Mouse (Mus musculus) intestine, embryonic 14.5 days (tissue): ENCODE data around the gene Efcab5. TPM values are rescaled to one million over a fixed set of nuclear protein-coding genes. Genes with fewer than 3 reads are reported as not detected.

Experiments used
- ATAC-seq: fragments of 200-750 bp; cut with Nextera tagmentation; replicated peaks from 2 replicates; pipeline ENCODE4 v1.8.0; 2017; ENCODE audit warnings: low read depth, moderate number of reproducible peaks, moderate TSS enrichment, moderate library complexity; ENCODE audit not compliant: low FRiP score, low TSS enrichment
- DNase-seq: peaks from one replicate; pipeline ENCODE4 v3.0.0-alpha.2; 2018; ENCODE audit warnings: low spot score
- H3K27ac ChIP-seq: fragments of 300-500 bp; sonication (generic); 2 replicates; pipeline ENCODE4 v1.5.1; 2014; ENCODE audit warnings: low read depth, mild to moderate bottlenecking, control low read depth
- H3K27me3 ChIP-seq: fragments of 300-500 bp; sonication (generic); replicated peaks from 2 replicates; pipeline ENCODE4 v1.6.1; 2014; ENCODE audit warnings: low read length, control low read depth; ENCODE audit not compliant: control insufficient read depth, insufficient read depth
- H3K36me3 ChIP-seq: fragments of 300-500 bp; sonication (generic); 2 replicates; pipeline ENCODE4 v1.6.1; 2014; ENCODE audit warnings: low read length, control low read depth; ENCODE audit not compliant: control insufficient read depth, insufficient read depth
- H3K4me1 ChIP-seq: fragments of 300-500 bp; sonication (generic); replicated peaks from 2 replicates; pipeline ENCODE4 v1.6.1; 2014; ENCODE audit warnings: low read length, control low read depth, mixed read lengths; ENCODE audit not compliant: control insufficient read depth, insufficient read depth
- H3K4me2 ChIP-seq: fragments of 300-500 bp; sonication (generic); 2 replicates; pipeline ENCODE4 v1.6.1; 2014; ENCODE audit warnings: low read length
- H3K4me3 ChIP-seq: fragments of 300-500 bp; sonication (generic); 2 replicates; pipeline ENCODE4 v1.5.1; 2014; ENCODE audit warnings: low read depth, low read length, control low read depth, mixed read lengths
- H3K9ac ChIP-seq: fragments of 300-500 bp; sonication (generic); 2 replicates; pipeline ENCODE4 v1.6.1; 2014; ENCODE audit warnings: mild to moderate bottlenecking, low read length
- H3K9me3 ChIP-seq: fragments of 300-500 bp; sonication (generic); 2 replicates; pipeline ENCODE4 v1.6.1; 2016; ENCODE audit warnings: low read length, control low read depth; ENCODE audit not compliant: control insufficient read depth
- WGBS: fragments of 180-500 bp; shearing (Covaris S2); extraction: QIAGEN DNeasy Blood & Tissue Kit; methylation state at CpG from one replicate; pipeline ENCODE4 v1.1.7; 2014; 5-methylcytosine and 5-hydroxymethylcytosine counted together
- polyA plus RNA-seq: library from polyadenylated mRNA; unstranded; fragments of >200 nt; fragmentation: Nextera tagmentation; extraction: Ambion mirVana; gene quantifications from 2 replicates; pipeline ENCODE4 v1.2.1, GENCODE M21; 2014

Gene Efcab5
- polyA plus RNA-seq = 0.28 and 0.58 TPM in 2 replicates

GRCm38 (mm10) chr11:77188868-77189267 lies at the start of gene Efcab5:
Efcab5 (minus strand) TSS chr11:77188968.
- no peak within 1 kb of the TSS for H3K4me2 ChIP-seq
- ATAC-seq (no peak), DNase-seq (no peak)

DNA sequence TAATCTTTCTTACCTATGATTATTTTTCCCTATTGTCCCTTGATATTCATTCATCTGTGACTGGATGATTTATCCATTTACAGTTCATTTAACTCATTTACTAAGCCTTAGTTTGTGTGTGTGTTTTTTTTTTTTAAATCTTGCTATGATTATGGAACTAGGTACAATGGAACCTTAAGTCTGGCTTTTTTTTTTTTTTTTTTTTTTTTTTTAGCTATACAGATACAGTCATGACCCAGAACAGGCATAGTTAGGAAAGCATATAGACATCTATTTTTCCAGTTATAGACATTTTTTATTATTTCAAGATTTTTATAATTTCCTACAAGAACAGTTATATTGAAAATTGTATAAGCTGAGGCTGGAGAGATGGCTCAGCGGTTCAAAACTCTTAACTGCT lies 46.5 kb upstream of the Efcab5 start:
- Histone ChIP-seq H3K9me3 (no peaks in the 10 kb centered on the region), H3K27ac (no peak overlapping the region), H3K9ac (no peak overlapping the region), H3K4me2 (no peak overlapping the region), H3K4me3 (no peak overlapping the region), H3K4me1 (no peaks in the 10 kb centered on the region), H3K36me3 (no peaks in the 10 kb centered on the region), H3K27me3 (no peaks in the 10 kb centered on the region)
- ATAC-seq = no peak
- 80% methylated on average over 1 of the region's 1 CpGs for WGBS
- no peak for DNase-seq

More at GRCm38 (mm10) chr11:77188868-77189267, at the start of gene Efcab5:
- H3K27ac ChIP-seq = no peak within 1 kb of the TSS
- no peaks in the 10 kb centered on the region for H3K27me3 ChIP-seq
- no peak within 1 kb of the TSS for H3K4me3 ChIP-seq
- H3K4me1 ChIP-seq = 0 out of 2 replicates have a peak, but pooled peaks cover 2% of the 10 kb centered on the region
- no peaks in the 10 kb centered on the region for H3K36me3 ChIP-seq
- no peak within 1 kb of the TSS for H3K9ac ChIP-seq
- no peaks in the 10 kb centered on the region for H3K9me3 ChIP-seq
- WGBS = 72% methylated on average over 6 of the region's 6 CpGs

GRCm38 (mm10) chr11:77231514-77231913 lies 42.7 kb upstream of the Efcab5 start:
- WGBS = 95% methylated on average over 2 of the region's 2 CpGs
- H3K9me3 ChIP-seq = no peaks in the 10 kb centered on the region
- H3K9ac ChIP-seq = no peak overlapping the region
- no peaks in the 10 kb centered on the region for H3K36me3 ChIP-seq
- H3K4me1 ChIP-seq = no peaks in the 10 kb centered on the region
- no peak for ATAC-seq
- DNase-seq = no peak
- no peak overlapping the region for H3K4me3 ChIP-seq
- H3K4me2 ChIP-seq = no peak overlapping the region
- H3K27ac ChIP-seq = no peak overlapping the region
- no peaks in the 10 kb centered on the region for H3K27me3 ChIP-seq

- Histone ChIP-seq H3K36me3 (no peaks in the 10 kb centered on the region), H3K4me1 (no peaks in the 10 kb centered on the region), H3K9ac (no peak overlapping the region), H3K4me3 (no peak overlapping the region), H3K27me3 (no peaks in the 10 kb centered on the region), H3K4me2 (no peak overlapping the region), H3K27ac (no peak overlapping the region), H3K9me3 (no peaks in the 10 kb centered on the region)
- ATAC-seq = no peak
- 75% methylated on average over 2 of the region's 2 CpGs for WGBS
- DNase-seq = no peak
These were observed 42.0 kb upstream of the Efcab5 start for GRCm38 (mm10) chr11:77230765-77231164.

GRCm38 (mm10) chr11:77216761-77217130 lies 28.0 kb upstream of the Efcab5 start:
- Histone ChIP-seq H3K4me2 (peak overlapping the region; percentile 92), H3K27me3 (no peaks in the 10 kb centered on the region), H3K9me3 (no peaks in the 10 kb centered on the region), H3K27ac (no peak overlapping the region; the same call in 1 of the 2 replicates), H3K4me3 (peak overlapping the region; percentile 89), H3K9ac (peak overlapping the region; percentile 77), H3K4me1 (peaks cover 6% of the 10 kb centered on the region; the same call in 1 of the 2 replicates), H3K36me3 (no peaks in the 10 kb centered on the region)
- WGBS = 0% methylated on average over 11 of the region's 11 CpGs
- ATAC-seq (peak; percentile 54), DNase-seq (no peak)

DNA sequence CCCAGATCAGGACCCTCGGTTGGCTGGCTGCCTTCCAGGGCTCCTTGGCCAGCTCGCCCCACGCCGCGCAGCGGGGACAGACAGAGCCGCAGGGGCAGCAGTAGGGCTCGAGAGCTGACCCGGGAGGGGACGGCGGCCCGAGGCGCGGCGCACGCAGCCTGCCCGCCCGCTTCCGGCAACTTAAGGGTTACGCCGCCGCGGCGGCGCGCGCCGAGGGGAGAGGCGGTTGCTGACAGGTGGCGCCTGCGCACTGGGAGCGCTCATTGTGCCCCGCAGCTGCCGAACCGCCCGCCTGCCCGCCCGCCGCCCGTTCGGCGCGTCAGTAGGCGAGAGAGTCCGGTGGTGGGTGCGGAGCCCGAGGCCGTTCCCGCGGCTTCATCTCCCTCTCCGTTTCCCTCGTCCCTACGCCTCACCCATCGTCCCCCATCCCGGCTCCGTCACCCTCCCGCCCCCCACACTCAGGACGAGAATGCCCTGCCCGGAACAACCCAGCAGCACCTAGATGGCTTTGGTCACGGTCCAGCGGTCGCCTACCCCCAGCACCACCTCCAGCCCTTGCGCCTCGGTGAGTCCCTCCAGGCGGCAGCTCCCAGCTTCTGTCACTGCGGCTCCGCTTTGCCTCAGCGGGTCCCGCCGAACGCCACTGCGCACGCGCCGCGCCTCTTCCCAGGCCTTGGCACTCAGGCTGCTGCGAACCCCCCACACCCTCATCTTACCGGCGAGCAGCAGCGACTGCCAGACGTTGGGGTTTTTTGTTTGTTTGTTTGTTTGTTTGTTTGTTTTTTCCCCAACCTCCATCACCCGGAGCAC lies 27.4 kb upstream of the Efcab5 start, which contains the start of gene Ssh2:
TSS of gene Ssh2 (plus strand) at position 337 of the 810 bp plus-strand sequence.
- H3K27ac ChIP-seq = peak within 1 kb of the TSS; percentile 86
- H3K4me3 ChIP-seq = peak within 1 kb of the TSS; percentile 89
- WGBS = under 1% methylated on average over 65 of the region's 82 CpGs
- ATAC-seq = peak; percentile 86
- DNase-seq = peak; percentile 91
- peak within 1 kb of the TSS; percentile 92 for H3K4me2 ChIP-seq
- no peaks in the 10 kb centered on the region for H3K27me3 ChIP-seq
- no peaks in the 10 kb centered on the region for H3K36me3 ChIP-seq
- peaks cover 6% of the 10 kb centered on the region; the same call in 1 of the 2 replicates for H3K4me1 ChIP-seq
- H3K9me3 ChIP-seq = no peaks in the 10 kb centered on the region
- peak within 1 kb of the TSS; percentile 77 for H3K9ac ChIP-seq

- Histone ChIP-seq H3K36me3 (no peaks in the 10 kb centered on the region), H3K4me3 (peak overlapping the region; percentile 89), H3K9me3 (no peaks in the 10 kb centered on the region), H3K27me3 (no peaks in the 10 kb centered on the region), H3K4me2 (peak overlapping the region; percentile 92), H3K27ac (peak overlapping the region; percentile 86), H3K4me1 (peaks cover 6% of the 10 kb centered on the region; the same call in 1 of the 2 replicates), H3K9ac (peak overlapping the region; percentile 77)
- 2% methylated on average over 11 of the region's 11 CpGs for WGBS
- ATAC-seq (peak; percentile 56), DNase-seq (no peak)
These were observed 26.7 kb upstream of the Efcab5 start for GRCm38 (mm10) chr11:77215483-77215882.

- no peak overlapping the region for H3K4me3 ChIP-seq
- no peak overlapping the region for H3K27ac ChIP-seq
- WGBS = 6% methylated on average over 1 of the region's 1 CpGs
- no peaks in the 10 kb centered on the region for H3K9me3 ChIP-seq
- peak; percentile 66 for DNase-seq
- H3K9ac ChIP-seq = no peak overlapping the region
- no peaks in the 10 kb centered on the region for H3K36me3 ChIP-seq
- no peaks in the 10 kb centered on the region for H3K27me3 ChIP-seq
- H3K4me2 ChIP-seq = no peak overlapping the region; the same call in 1 of the 2 replicates
- ATAC-seq = no peak
- H3K4me1 ChIP-seq = peaks cover 6% of the 10 kb centered on the region; the same call in 1 of the 2 replicates
These were observed 26.0 kb upstream of the Efcab5 start for GRCm38 (mm10) chr11:77214755-77215154.
